Mouse (Mus musculus) neural tube, embryonic 13.5 days (tissue): Measurements from ENCODE around the gene Olfr472. TPM values are rescaled to one million over a fixed set of nuclear protein-coding genes. Genes with fewer than 3 reads are reported as not detected.
"Not testable (repeated sequence)": the region's sequence is repeated elsewhere in the genome, so short reads cannot be mapped to it uniquely, and the experiment has no call there.

Source experiments
- ATAC-seq: fragments of 200-750 bp; cut with Nextera tagmentation; 2 replicates; pipeline ENCODE4 v1.8.0; 2017; ENCODE audit warnings: low read depth, mild to moderate bottlenecking, moderate TSS enrichment, moderate library complexity
- H3K27ac ChIP-seq: fragments of 300-500 bp; sonication (generic); replicated peaks from 2 replicates; pipeline ENCODE4 v1.5.1; 2015; ENCODE audit warnings: moderate library complexity, mild to moderate bottlenecking, inconsistent platforms
- H3K27me3 ChIP-seq: fragments of 300-500 bp; sonication (generic); 2 replicates; pipeline ENCODE4 v1.6.1; 2015; ENCODE audit warnings: mild to moderate bottlenecking, inconsistent platforms
- H3K36me3 ChIP-seq: fragments of 300-500 bp; sonication (generic); 2 replicates; pipeline ENCODE4 v1.6.1; 2015; ENCODE audit warnings: mild to moderate bottlenecking, inconsistent platforms
- H3K4me1 ChIP-seq: fragments of 300-500 bp; sonication (generic); replicated peaks from 2 replicates; pipeline ENCODE4 v1.6.1; 2015; ENCODE audit warnings: inconsistent platforms
- H3K4me2 ChIP-seq: fragments of 300-500 bp; sonication (generic); 2 replicates; pipeline ENCODE4 v1.6.1; 2015; ENCODE audit warnings: inconsistent platforms, mild to moderate bottlenecking, moderate library complexity
- H3K4me3 ChIP-seq: fragments of 300-500 bp; sonication (generic); 2 replicates; pipeline ENCODE4 v1.5.1; 2015; ENCODE audit warnings: mild to moderate bottlenecking, inconsistent platforms
- H3K9ac ChIP-seq: fragments of 300-500 bp; sonication (generic); 2 replicates; pipeline ENCODE4 v1.6.1; 2015; ENCODE audit warnings: moderate library complexity, mild to moderate bottlenecking, inconsistent platforms
- H3K9me3 ChIP-seq: fragments of 300-500 bp; sonication (generic); 2 replicates; pipeline ENCODE4 v1.6.1; 2016; ENCODE audit warnings: inconsistent platforms
- WGBS: fragments of 180-500 bp; shearing (Covaris S2); methylation state at CpG from one replicate; pipeline ENCODE4 v1.1.7; 2015; 5-methylcytosine and 5-hydroxymethylcytosine counted together
- polyA plus RNA-seq: library from polyadenylated mRNA; unstranded; fragments of >200 nt; fragmentation: Nextera tagmentation; extraction: Ambion mirVana; gene quantifications from 2 replicates; pipeline ENCODE4 v1.2.1, GENCODE M21; 2015

Gene Olfr472
- not detected in 2 replicates for polyA plus RNA-seq

GRCm38 (mm10) chr7:107897602-107898001 is at the start of gene Olfr472:
Gene Olfr472, plus strand, starts transcription at chr7:107897902.
- Histone ChIP-seq H3K4me2 (no peak within 1 kb of the TSS), H3K9me3 (no peaks in the 10 kb centered on the region), H3K27ac (no peak within 1 kb of the TSS), H3K4me3 (no peak within 1 kb of the TSS), H3K4me1 (no peaks in the 10 kb centered on the region), H3K27me3 (no peaks in the 10 kb centered on the region), H3K9ac (no peak within 1 kb of the TSS), H3K36me3 (no peaks in the 10 kb centered on the region)
- ATAC-seq, result no peak

- Histone ChIP-seq H3K9ac (no peak within 1 kb of the TSS), H3K27me3 (no peaks in the 10 kb centered on the region), H3K4me2 (no peak within 1 kb of the TSS), H3K9me3 (no peaks in the 10 kb centered on the region; the same call in 1 of the 2 replicates), H3K36me3 (no peaks in the 10 kb centered on the region), H3K4me1 (no peaks in the 10 kb centered on the region), H3K27ac (no peak within 1 kb of the TSS), H3K4me3 (no peak within 1 kb of the TSS)
- 97% methylated on average over 1 of the region's 1 CpGs for WGBS
- no peak for ATAC-seq
These were observed 32.4 kb downstream of the Olfr472 start, which contains the start of gene Olfr473 for GRCm38 (mm10) chr7:107930146-107930545. Gene Olfr473, plus strand, starts transcription at chr7:107930446.

GRCm38 (mm10) chr7:107952539-107952938 is 54.8 kb downstream of the Olfr472 start:
- not testable (repeated sequence) for H3K4me2 ChIP-seq, H3K27ac ChIP-seq, H3K9me3 ChIP-seq, H3K9ac ChIP-seq, H3K36me3 ChIP-seq, ATAC-seq, H3K4me1 ChIP-seq, H3K4me3 ChIP-seq, H3K27me3 ChIP-seq
- WGBS, result 96% methylated on average over 12 of the region's 12 CpGs

- ATAC-seq, result no peak
- 82% methylated on average over 1 of the region's 1 CpGs for WGBS
- H3K4me1 ChIP-seq, result no peaks in the 10 kb centered on the region
- no peak within 1 kb of the TSS for H3K4me2 ChIP-seq
- H3K27me3 ChIP-seq, result no peaks in the 10 kb centered on the region
- H3K36me3 ChIP-seq, result no peaks in the 10 kb centered on the region
- no peaks in the 10 kb centered on the region for H3K9me3 ChIP-seq
- no peak within 1 kb of the TSS for H3K4me3 ChIP-seq
- no peak within 1 kb of the TSS for H3K27ac ChIP-seq
- no peak within 1 kb of the TSS for H3K9ac ChIP-seq
These were observed 56.6 kb downstream of the Olfr472 start, which contains the start of gene Olfr474 for GRCm38 (mm10) chr7:107954343-107954742. Gene Olfr474, plus strand, starts transcription at chr7:107954643.

Other genes with a start within 250 kb of the Olfr472 start
- 0.07 TPM in 1 of 2 replicates, not detected in the other for gene Cyb5r2, start 139.9 kb upstream of the Olfr472 start, polyA plus RNA-seq
- not detected in 2 replicates for gene Ovch2, start 96.7 kb upstream of the Olfr472 start, polyA plus RNA-seq
- not detected in 2 replicates for gene Olfr467, start 85.6 kb upstream of the Olfr472 start, polyA plus RNA-seq
- not detected in 2 replicates for gene Olfr469, start 72.4 kb upstream of the Olfr472 start, polyA plus RNA-seq
- not detected in 2 replicates for gene Olfr470, start 50.4 kb upstream of the Olfr472 start, polyA plus RNA-seq
- not detected in 2 replicates for gene Olfr473, start 32.5 kb downstream of the Olfr472 start, polyA plus RNA-seq
- gene Olfr474, start 56.7 kb downstream of the Olfr472 start, polyA plus RNA-seq, result not detected in 2 replicates
- not detected in 2 replicates for gene Olfr476, start 66.9 kb downstream of the Olfr472 start, polyA plus RNA-seq
- gene Olfr477, start 88.8 kb downstream of the Olfr472 start, polyA plus RNA-seq, result not detected in 2 replicates
- gene Olfr478, start 136.1 kb downstream of the Olfr472 start, polyA plus RNA-seq, result not detected in 2 replicates
- not detected in 2 replicates for gene Olfr479, start 152.8 kb downstream of the Olfr472 start, polyA plus RNA-seq
- gene Olfr480, start 169.4 kb downstream of the Olfr472 start, polyA plus RNA-seq, result not detected in 2 replicates
- gene Olfr481, start 182.0 kb downstream of the Olfr472 start, polyA plus RNA-seq, result not detected in 2 replicates
- gene Olfr482, start 199.7 kb downstream of the Olfr472 start, polyA plus RNA-seq, result not detected in 2 replicates
- not detected in 2 replicates for gene Olfr483, start 202.9 kb downstream of the Olfr472 start, polyA plus RNA-seq
- not detected in 2 replicates for gene Olfr484, start 229.5 kb downstream of the Olfr472 start, polyA plus RNA-seq